Mouse (Mus musculus): ENCODE measurements around the gene Mark3.

GRCm38 (mm10) chr12:111563076-111563629, 11.2 kb upstream of the Mark3 start:
- no peak for TF ChIP-seq POLR2A (IDR thresholded peaks at IDR 0.05; ENCODE audit: low read depth, low read length)
- TF ChIP-seq CTCF (conservative IDR thresholded peaks at IDR 0.05; ENCODE audit: insufficient read depth, insufficient read length, low read depth, low read length): no peak
